Mouse (Mus musculus) forebrain, embryonic 15.5 days (tissue): ENCODE results near the gene Phlpp1. TPM values are rescaled to one million over a fixed set of nuclear protein-coding genes. Genes with fewer than 3 reads are reported as not detected.

Source experiments
- ATAC-seq: fragments of 200-750 bp; cut with Nextera tagmentation; replicated peaks from 2 replicates; pipeline ENCODE4 v1.8.0; 2017; ENCODE audit warnings: mild to moderate bottlenecking, moderate TSS enrichment, moderate library complexity
- H3K27ac ChIP-seq: fragments of 300-500 bp; sonication (generic); replicated peaks from 2 replicates; pipeline ENCODE4 v1.5.1; 2015; ENCODE audit warnings: mild to moderate bottlenecking, inconsistent platforms
- H3K27me3 ChIP-seq: fragments of 300-500 bp; sonication (generic); 2 replicates; pipeline ENCODE4 v1.6.1; 2015; ENCODE audit warnings: inconsistent platforms
- H3K36me3 ChIP-seq: fragments of 300-500 bp; sonication (generic); 2 replicates; pipeline ENCODE4 v1.6.1; 2015; ENCODE audit warnings: mild to moderate bottlenecking, inconsistent platforms
- H3K4me1 ChIP-seq: fragments of 300-500 bp; sonication (generic); 2 replicates; pipeline ENCODE4 v1.6.1; 2015; ENCODE audit warnings: inconsistent platforms
- H3K4me2 ChIP-seq: fragments of 300-500 bp; sonication (generic); replicated peaks from 2 replicates; pipeline ENCODE4 v1.6.1; 2015; ENCODE audit warnings: mild to moderate bottlenecking, inconsistent platforms
- H3K4me3 ChIP-seq: fragments of 300-500 bp; sonication (generic); 2 replicates; pipeline ENCODE4 v1.5.1; 2015; ENCODE audit warnings: mild to moderate bottlenecking, inconsistent platforms
- H3K9ac ChIP-seq: fragments of 300-500 bp; sonication (generic); replicated peaks from 2 replicates; pipeline ENCODE4 v1.6.1; 2015; ENCODE audit warnings: mild to moderate bottlenecking, inconsistent platforms
- H3K9me3 ChIP-seq: fragments of 300-500 bp; sonication (generic); 2 replicates; pipeline ENCODE4 v1.6.1; 2016; ENCODE audit warnings: inconsistent platforms
- WGBS: fragments of 180-500 bp; shearing (Covaris S2); methylation state at CpG from one replicate; pipeline ENCODE4 v1.1.7; 2015; ENCODE audit warnings: mixed read lengths; 5-methylcytosine and 5-hydroxymethylcytosine counted together
- polyA plus RNA-seq: library from polyadenylated mRNA; unstranded; fragments of >200 nt; fragmentation: Nextera tagmentation; extraction: Ambion mirVana; gene quantifications from 2 replicates; pipeline ENCODE4 v1.2.1, GENCODE M21; 2015

The Phlpp1 gene
- polyA plus RNA-seq, 1 experiment from 2014 or later: 8.2 TPM

GRCm38 (mm10) chr1:106201929-106202328, 30.4 kb downstream of the Phlpp1 start:
- Histone ChIP-seq H3K27ac (peak overlapping the region; percentile 39; the same call in 1 of the 2 replicates), H3K4me1 (peaks cover 68% of the 10 kb centered on the region), H3K9me3 (no peaks in the 10 kb centered on the region), H3K4me3 (no peak overlapping the region), H3K36me3 (no peaks in the 10 kb centered on the region), H3K27me3 (no peaks in the 10 kb centered on the region), H3K9ac (no peak overlapping the region), H3K4me2 (no peak overlapping the region)
- ATAC-seq: peak; percentile 62
- 32% methylated on average over 4 of the region's 4 CpGs for WGBS

GRCm38 (mm10) chr1:106203942-106204341, 32.4 kb downstream of the Phlpp1 start:
- WGBS: 61% methylated on average over 3 of the region's 3 CpGs
- no peak for ATAC-seq
- no peaks in the 10 kb centered on the region for H3K27me3 ChIP-seq
- no peak overlapping the region for H3K27ac ChIP-seq
- H3K9ac ChIP-seq: no peak overlapping the region
- no peaks in the 10 kb centered on the region for H3K9me3 ChIP-seq
- H3K4me1 ChIP-seq: peaks cover 52% of the 10 kb centered on the region
- no peak overlapping the region for H3K4me2 ChIP-seq
- H3K4me3 ChIP-seq: no peak overlapping the region
- no peaks in the 10 kb centered on the region for H3K36me3 ChIP-seq

GRCm38 (mm10) chr1:106204350-106204749, 32.8 kb downstream of the Phlpp1 start:
- WGBS: 20% methylated on average over 3 of the region's 3 CpGs
- Histone ChIP-seq H3K27ac (no peak overlapping the region), H3K27me3 (no peaks in the 10 kb centered on the region), H3K9ac (no peak overlapping the region), H3K4me3 (no peak overlapping the region), H3K4me2 (no peak overlapping the region), H3K36me3 (no peaks in the 10 kb centered on the region), H3K4me1 (peaks cover 48% of the 10 kb centered on the region), H3K9me3 (no peaks in the 10 kb centered on the region)
- ATAC-seq: no peak

GRCm38 (mm10) chr1:106208581-106208980, 37.0 kb downstream of the Phlpp1 start:
- no peak overlapping the region for H3K4me3 ChIP-seq
- no peaks in the 10 kb centered on the region for H3K9me3 ChIP-seq
- no peaks in the 10 kb centered on the region for H3K36me3 ChIP-seq
- no peak overlapping the region for H3K4me2 ChIP-seq
- peaks cover 18% of the 10 kb centered on the region for H3K4me1 ChIP-seq
- no peak for ATAC-seq
- no peak overlapping the region for H3K27ac ChIP-seq
- H3K27me3 ChIP-seq: no peaks in the 10 kb centered on the region
- WGBS: 83% methylated on average over 5 of the region's 5 CpGs
- H3K9ac ChIP-seq: no peak overlapping the region

- Histone ChIP-seq H3K4me3 (no peak overlapping the region), H3K27me3 (no peaks in the 10 kb centered on the region), H3K4me1 (peaks cover 6% of the 10 kb centered on the region; the same call in 1 of the 2 replicates), H3K27ac (no peak overlapping the region), H3K36me3 (no peaks in the 10 kb centered on the region), H3K4me2 (no peak overlapping the region), H3K9me3 (no peaks in the 10 kb centered on the region), H3K9ac (no peak overlapping the region)
- WGBS: 84% methylated on average over 3 of the region's 3 CpGs
- ATAC-seq: no peak
Measured at GRCm38 (mm10) chr1:106210461-106210860, 38.9 kb downstream of the Phlpp1 start.

GRCm38 (mm10) chr1:106211146-106211545, 39.6 kb downstream of the Phlpp1 start:
- Histone ChIP-seq H3K27ac (no peak overlapping the region), H3K27me3 (no peaks in the 10 kb centered on the region), H3K36me3 (no peaks in the 10 kb centered on the region), H3K4me1 (peaks cover 6% of the 10 kb centered on the region; the same call in 1 of the 2 replicates), H3K9ac (no peak overlapping the region), H3K9me3 (no peaks in the 10 kb centered on the region), H3K4me2 (no peak overlapping the region), H3K4me3 (no peak overlapping the region)
- no peak for ATAC-seq
- 95% methylated on average over 5 of the region's 5 CpGs for WGBS

GRCm38 (mm10) chr1:106220431-106220830, 48.9 kb downstream of the Phlpp1 start:
- no peak for ATAC-seq

GRCm38 (mm10) chr1:106221371-106221770, 49.8 kb downstream of the Phlpp1 start:
- 79% methylated on average over 1 of the region's 1 CpGs for WGBS
- ATAC-seq: no peak
- peaks cover 3% of the 10 kb centered on the region; the same call in 1 of the 2 replicates for H3K9me3 ChIP-seq

More at GRCm38 (mm10) chr1:106220431-106220830, 48.9 kb downstream of the Phlpp1 start:
- 72% methylated on average over 6 of the region's 6 CpGs for WGBS
- H3K4me3 ChIP-seq: no peak overlapping the region
- 0 out of 2 replicates have a peak, but pooled peaks cover 3% of the 10 kb centered on the region for H3K36me3 ChIP-seq
- H3K27ac ChIP-seq: no peak overlapping the region
- H3K4me2 ChIP-seq: no peak overlapping the region
- peaks cover 3% of the 10 kb centered on the region; the same call in 1 of the 2 replicates for H3K9me3 ChIP-seq
- no peak overlapping the region for H3K9ac ChIP-seq
- H3K4me1 ChIP-seq: peaks cover 5% of the 10 kb centered on the region
- no peaks in the 10 kb centered on the region for H3K27me3 ChIP-seq

GRCm38 (mm10) chr1:106221964-106222363, 50.4 kb downstream of the Phlpp1 start:
- ATAC-seq: no peak
- 10% methylated on average over 2 of the region's 2 CpGs for WGBS
- no peak overlapping the region for H3K9ac ChIP-seq
- peaks cover 5% of the 10 kb centered on the region for H3K4me1 ChIP-seq
- no peak overlapping the region for H3K27ac ChIP-seq
- no peak overlapping the region for H3K4me2 ChIP-seq
- peaks cover 3% of the 10 kb centered on the region; the same call in 1 of the 2 replicates for H3K9me3 ChIP-seq
- H3K36me3 ChIP-seq: 0 out of 2 replicates have a peak, but pooled peaks cover 3% of the 10 kb centered on the region
- H3K27me3 ChIP-seq: no peaks in the 10 kb centered on the region
- no peak overlapping the region for H3K4me3 ChIP-seq

More at GRCm38 (mm10) chr1:106221371-106221770, 49.8 kb downstream of the Phlpp1 start:
- no peak overlapping the region for H3K4me3 ChIP-seq
- H3K36me3 ChIP-seq: 0 out of 2 replicates have a peak, but pooled peaks cover 3% of the 10 kb centered on the region
- H3K4me2 ChIP-seq: no peak overlapping the region
- H3K9ac ChIP-seq: no peak overlapping the region
- H3K27me3 ChIP-seq: no peaks in the 10 kb centered on the region
- H3K4me1 ChIP-seq: peaks cover 5% of the 10 kb centered on the region
- no peak overlapping the region for H3K27ac ChIP-seq

GRCm38 (mm10) chr1:106226613-106227012, 55.1 kb downstream of the Phlpp1 start:
- Histone ChIP-seq H3K9ac (no peak overlapping the region), H3K9me3 (peaks cover 3% of the 10 kb centered on the region; the same call in 1 of the 2 replicates), H3K4me1 (peaks cover 5% of the 10 kb centered on the region), H3K27me3 (no peaks in the 10 kb centered on the region), H3K4me2 (no peak overlapping the region), H3K4me3 (no peak overlapping the region), H3K36me3 (0 out of 2 replicates have a peak, but pooled peaks cover 3% of the 10 kb centered on the region), H3K27ac (no peak overlapping the region)
- 79% methylated on average over 7 of the region's 7 CpGs for WGBS
- no peak for ATAC-seq

GRCm38 (mm10) chr1:106230313-106230712, 58.8 kb downstream of the Phlpp1 start:
- no peaks in the 10 kb centered on the region for H3K9me3 ChIP-seq
- H3K36me3 ChIP-seq: no peaks in the 10 kb centered on the region
- WGBS: 69% methylated on average over 3 of the region's 3 CpGs
- no peak overlapping the region for H3K9ac ChIP-seq
- no peak overlapping the region for H3K27ac ChIP-seq
- H3K27me3 ChIP-seq: no peaks in the 10 kb centered on the region
- H3K4me3 ChIP-seq: no peak overlapping the region
- H3K4me2 ChIP-seq: no peak overlapping the region
- peaks cover 9% of the 10 kb centered on the region; the same call in 1 of the 2 replicates for H3K4me1 ChIP-seq
- no peak for ATAC-seq

GRCm38 (mm10) chr1:106231345-106231744, 59.8 kb downstream of the Phlpp1 start:
- Histone ChIP-seq H3K27me3 (no peaks in the 10 kb centered on the region), H3K9me3 (no peaks in the 10 kb centered on the region), H3K4me3 (no peak overlapping the region), H3K27ac (no peak overlapping the region), H3K9ac (no peak overlapping the region), H3K36me3 (no peaks in the 10 kb centered on the region), H3K4me1 (peaks cover 11% of the 10 kb centered on the region; the same call in 1 of the 2 replicates), H3K4me2 (no peak overlapping the region)
- ATAC-seq: no peak
- WGBS: 82% methylated on average over 5 of the region's 5 CpGs
